Mouse (Mus musculus): ENCODE data around the gene Igsf9. TPM values are rescaled to one million over a fixed set of nuclear protein-coding genes. Genes with fewer than 3 reads are reported as not detected.
A peak's percentile ranks its signal among the peaks of the same experiment; 100 is the strongest.

The Igsf9 gene
- total RNA-seq, 2 experiments from 2014 or later: 1.0 to 1.4 TPM

DNA sequence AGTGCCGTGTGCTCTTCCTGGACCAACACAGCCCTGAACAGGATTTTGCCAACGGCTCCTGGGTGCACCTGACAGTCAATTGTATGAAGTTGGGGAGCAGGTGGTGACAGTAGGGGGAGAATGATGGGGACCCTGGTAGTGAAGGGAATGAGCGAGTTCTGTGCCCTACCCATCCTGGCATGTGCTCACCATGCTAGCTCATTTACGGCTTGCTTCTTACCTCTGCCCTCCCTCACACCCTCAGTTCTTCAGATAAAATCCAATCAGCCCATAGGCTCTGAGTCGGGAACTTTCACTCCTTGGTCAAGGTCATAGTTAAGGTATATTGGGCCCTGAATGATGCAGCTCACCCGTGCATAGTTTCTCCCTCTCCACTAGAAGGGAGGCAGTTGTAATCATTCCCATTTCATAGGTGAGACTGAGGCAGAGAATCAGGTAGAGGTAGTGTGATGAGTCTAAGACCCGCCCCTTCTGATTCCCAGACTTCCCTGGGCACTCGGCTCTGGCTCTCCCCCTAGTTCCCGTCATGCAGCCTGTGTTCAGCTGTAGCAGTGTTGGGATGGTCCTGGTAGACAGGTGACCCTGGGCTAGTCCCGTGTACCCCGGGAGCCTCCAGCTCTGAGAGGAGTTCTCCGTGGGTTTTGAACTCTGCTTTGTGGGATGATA, 8.1 kb downstream of the Igsf9 start:
- intact Hi-C loops (cut with DNase I): loop anchor here (1.0 to 10.0 kb wide), 3 partner anchors 77 to 905 kb away; no protein-coding TSS in a partner anchor
- DNase-seq: no peak

DNA sequence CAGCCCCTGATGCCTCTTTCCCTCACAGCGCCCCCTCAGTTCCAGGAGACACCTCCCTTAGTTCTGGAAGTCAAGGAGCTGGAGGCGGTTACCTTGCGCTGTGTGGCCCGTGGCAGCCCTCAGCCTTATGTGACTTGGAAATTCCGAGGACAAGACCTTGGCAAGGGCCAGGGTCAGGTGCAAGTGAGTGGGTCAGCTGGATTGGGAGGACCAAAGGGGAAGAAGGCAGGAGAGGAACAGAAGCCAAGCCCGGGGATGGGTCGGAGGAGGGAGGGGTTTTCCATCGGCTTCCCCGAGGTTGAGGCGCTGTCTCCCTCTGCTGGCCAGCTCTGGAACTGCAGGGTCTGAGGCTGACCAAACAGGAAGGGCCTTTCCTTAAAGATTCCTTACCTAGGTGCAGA, 8.7 kb downstream of the Igsf9 start:
- peak; percentile 89 to 96 for DNase-seq
- intact Hi-C loops (cut with DNase I): loop anchor here (1.0 to 10.0 kb wide), 3 partner anchors 78 to 905 kb away; no protein-coding TSS in a partner anchor

- intact Hi-C loops (cut with DNase I): loop anchor here (10.0 kb wide), 2 partner anchors 447 to 903 kb away; no protein-coding TSS in a partner anchor
- DNase-seq: no peak
Measured at GRCm38 (mm10) chr1:172492047-172492446, 10.5 kb downstream of the Igsf9 start.

DNA sequence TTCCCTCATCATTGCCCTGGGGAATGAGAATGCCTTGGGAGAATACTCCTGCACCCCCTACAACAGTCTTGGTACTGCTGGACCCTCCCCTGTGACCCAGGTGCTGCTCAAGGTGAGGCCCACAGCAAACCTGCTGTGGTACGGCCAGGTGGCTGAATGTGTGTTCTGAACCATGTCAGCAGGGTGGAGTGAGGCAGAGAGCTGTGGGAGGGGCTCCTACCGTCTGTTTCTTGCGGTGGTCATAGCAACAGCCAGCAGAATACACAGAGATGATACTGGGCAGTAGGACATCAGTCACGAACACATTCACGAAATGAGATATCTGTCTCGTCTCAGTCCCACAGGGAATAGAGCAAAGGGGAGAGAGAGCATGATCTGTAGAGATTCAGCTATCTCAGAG, 11.9 kb downstream of the Igsf9 start:
- DNase-seq: no peak
- intact Hi-C loops (cut with DNase I): loop anchor here (10.0 kb wide), 2 partner anchors 449 to 901 kb away; no protein-coding TSS in a partner anchor

DNA sequence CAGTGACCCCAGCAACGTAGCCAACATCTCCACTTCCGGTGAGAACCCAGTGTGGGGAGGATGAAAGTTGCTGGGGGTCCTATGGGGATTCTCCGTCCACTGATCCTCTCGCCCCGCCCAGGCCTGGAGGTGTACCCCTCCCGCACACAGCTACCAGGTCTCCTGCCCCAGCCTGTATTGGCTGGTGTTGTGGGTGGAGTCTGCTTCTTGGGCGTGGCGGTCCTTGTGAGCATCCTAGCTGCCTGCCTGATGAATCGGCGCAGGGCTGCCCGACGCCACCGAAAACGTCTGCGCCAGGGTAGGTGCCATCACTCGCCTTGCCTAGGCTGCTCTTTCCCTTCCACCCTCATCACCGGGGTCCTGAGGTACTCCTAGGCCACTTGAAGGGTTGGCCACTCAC, 14.4 kb downstream of the Igsf9 start:
- DNase-seq: no peak
- intact Hi-C loops (cut with DNase I): loop anchor here (10.0 kb wide), 2 partner anchors 451 to 899 kb away; no protein-coding TSS in a partner anchor

GRCm38 (mm10) chr1:172497428-172497827, 15.8 kb downstream of the Igsf9 start:
- DNase-seq: no peak
- intact Hi-C loops (cut with DNase I): loop anchor here (10.0 kb wide), 2 partner anchors 453 to 897 kb away; no protein-coding TSS in a partner anchor

- intact Hi-C loops (cut with DNase I): loop anchor here (10.0 kb wide), 3 partner anchors 295 to 895 kb away; partner anchors contain the start of gene Pea15a
- DNase-seq: peak; percentile 91
Measured at GRCm38 (mm10) chr1:172499765-172500441, 18.3 kb downstream of the Igsf9 start, which contains the start of gene Tagln2. Gene Tagln2 (plus strand): TSS chr1:172500047.

DNA sequence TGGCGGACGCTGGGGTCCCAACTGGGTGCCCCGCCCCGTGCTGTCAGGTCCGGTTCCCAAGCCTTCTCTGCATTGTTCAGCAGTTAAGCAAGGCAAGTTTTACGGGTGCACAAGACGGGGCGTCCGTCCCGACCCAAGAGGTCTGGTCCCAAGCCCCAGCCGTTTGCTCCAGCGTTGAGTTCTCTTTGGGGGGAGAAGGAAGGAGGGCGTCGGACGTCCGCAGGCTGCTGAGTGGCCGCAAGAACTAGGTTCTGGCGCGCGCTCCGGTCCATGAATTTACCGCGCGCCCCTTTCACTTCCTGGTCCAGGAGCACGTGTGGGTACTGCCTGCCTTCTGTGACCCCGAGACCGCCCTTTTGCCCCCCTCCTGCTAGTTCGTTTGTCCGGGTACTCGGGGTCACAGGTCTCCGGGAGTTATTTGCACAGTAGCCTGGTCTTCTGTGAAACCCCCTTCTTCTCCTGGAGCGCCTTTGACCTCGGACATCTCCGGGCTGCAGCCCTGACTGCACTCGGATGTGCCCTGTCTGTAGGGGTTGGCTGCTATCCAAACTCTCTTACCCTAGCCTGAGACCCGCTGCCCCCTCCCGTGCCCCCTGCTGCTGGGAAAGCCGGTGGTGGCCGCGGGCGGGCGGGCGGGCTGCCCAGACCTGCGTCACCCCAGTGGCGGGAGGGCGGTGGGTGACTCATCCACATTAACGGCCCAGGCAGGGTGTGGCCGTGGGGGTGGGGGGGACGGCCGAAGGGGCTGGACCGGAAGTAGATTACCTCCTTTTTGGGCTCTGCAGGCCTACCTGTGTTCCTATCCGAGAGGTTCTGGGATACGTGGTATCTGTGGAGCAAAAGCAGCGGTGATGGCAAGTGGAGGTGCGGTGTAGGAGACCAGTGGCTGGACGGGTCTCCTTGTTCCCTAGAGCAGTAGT, 19.1 kb downstream of the Igsf9 start:
- intact Hi-C loops (cut with DNase I): loop anchor here (1.0 to 10.0 kb wide), 2 partner anchors 25 to 296 kb away; partner anchors contain the start of gene Pea15a
- DNase-seq: peak; percentile 79

DNA sequence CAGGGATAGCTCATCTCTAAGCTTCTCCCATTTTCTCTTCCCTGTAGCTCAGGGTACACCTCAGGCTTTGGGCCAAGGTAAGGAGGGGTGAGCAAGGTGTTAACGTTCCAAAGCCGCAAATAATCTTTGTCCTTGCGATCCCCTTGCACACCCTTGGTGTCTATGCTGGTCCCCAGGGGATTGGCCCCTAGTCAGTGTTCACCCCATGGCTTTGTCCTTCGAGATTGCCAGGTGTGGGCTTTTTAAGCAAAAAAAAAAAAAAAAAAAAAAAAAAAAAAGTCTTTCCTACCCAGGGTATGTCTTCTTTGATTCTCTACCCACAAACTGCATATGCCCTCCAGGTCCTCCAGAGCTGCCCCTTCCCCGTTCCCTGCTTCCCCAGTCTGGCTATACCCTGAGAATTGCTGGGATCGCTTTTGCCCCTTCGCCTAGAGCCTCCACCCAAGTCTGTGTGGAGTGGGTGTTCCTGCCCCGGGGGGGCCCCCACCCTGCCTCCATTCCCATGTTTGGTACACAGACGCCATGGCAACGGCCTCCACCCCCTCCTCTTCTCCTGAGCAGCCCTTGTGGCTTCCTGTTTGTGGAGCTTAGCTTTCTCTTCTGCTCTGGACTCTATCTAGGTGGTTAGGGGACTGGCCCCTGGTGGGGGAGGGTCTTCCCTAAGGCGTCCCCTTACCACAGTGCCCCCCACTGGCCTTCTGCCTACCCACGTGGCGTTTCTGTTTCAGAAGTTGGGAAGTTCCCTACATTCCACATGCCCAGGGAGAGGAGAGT, 20.0 kb downstream of the Igsf9 start:
- peak; percentile 82 to 84 for DNase-seq
- intact Hi-C loops (cut with DNase I): loop anchor here (1.0 to 10.0 kb wide), 2 partner anchors 24 to 297 kb away; partner anchors contain the start of gene Pea15a

DNA sequence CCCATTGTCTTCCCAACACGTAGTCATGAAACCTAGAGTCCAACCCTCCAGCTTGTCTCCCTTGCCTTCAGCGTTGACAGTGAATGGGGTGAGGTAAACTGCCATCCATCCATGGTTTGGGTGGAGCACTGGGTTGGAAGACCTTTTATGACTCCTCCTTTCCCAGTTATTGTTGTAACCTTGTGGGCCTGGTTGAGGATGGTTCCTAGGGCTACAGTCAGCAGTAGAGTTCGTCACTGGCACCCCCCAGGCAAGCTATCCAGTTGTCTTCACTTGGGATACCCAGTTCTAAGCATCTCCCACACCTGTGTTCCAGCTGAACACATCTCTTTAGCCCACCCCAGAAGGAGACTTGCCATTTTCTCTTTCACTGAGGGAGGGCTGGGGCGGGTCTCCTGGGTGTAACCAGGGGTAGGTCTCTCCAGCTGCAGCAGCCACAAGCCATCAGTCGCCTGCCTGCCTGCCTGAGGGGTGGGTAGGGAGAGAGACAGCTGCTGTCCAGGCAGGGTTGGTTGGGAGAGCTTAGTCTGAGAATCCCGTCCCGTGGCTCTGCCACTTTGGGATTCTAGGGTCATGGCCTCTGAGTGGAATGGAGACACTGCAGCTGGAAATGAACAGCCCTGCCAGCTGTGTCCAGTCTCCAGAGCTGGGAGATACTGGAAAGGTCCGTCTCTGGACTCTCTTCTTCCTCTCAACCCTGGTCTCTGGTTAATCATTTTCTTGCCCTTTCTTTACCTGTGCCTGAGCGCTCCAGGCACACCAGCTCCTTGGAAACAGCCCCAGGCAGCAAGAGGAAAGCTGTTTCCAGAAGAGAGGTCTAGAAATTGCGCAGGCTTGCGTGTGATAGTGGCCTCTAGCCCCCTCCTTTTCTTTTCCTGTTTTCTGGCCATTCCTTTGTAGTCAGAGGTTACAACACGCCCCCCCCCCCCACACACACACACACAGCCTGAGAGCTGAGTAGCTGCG, 20.8 kb downstream of the Igsf9 start:
- peak; percentile 59 to 62 for DNase-seq

GRCm38 (mm10) chr1:172503111-172503997, 21.8 kb downstream of the Igsf9 start:
- intact Hi-C loops (cut with DNase I): loop anchor here (10.0 kb wide), 1 partner anchor 299 kb away; the partner anchor contains the start of gene Pea15a
- DNase-seq: peak; percentile 64 to 73

More for the DNA sequence above, 20.8 kb downstream of the Igsf9 start:
- intact Hi-C loops (cut with DNase I): loop anchor here (10.0 kb wide), 1 partner anchor 298 kb away; the partner anchor contains the start of gene Pea15a

DNA sequence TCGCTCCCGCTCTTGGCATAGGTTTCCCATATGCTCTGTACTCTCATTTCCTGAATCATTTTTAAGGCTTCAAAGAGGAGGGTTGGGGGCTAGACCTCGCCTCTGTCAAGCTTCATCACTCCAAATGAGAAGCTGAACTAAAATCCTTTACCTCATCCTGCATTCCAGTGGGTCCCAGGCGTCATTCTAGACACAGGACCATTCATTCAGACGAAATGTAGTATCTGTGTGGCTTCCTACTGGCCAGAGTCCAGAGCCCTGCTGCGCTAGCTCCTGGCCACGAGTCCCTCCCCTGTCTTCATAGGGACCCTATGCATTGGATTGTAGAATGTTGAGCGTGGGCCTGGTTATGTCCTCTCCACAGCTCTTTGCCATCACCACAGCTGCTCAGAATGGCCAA, 23.2 kb downstream of the Igsf9 start:
- no peak for DNase-seq
- intact Hi-C loops (cut with DNase I): loop anchor here (10.0 kb wide), 1 partner anchor 300 kb away; the partner anchor contains the start of gene Pea15a

- intact Hi-C loops (cut with DNase I): loop anchor here (10.0 kb wide), 1 partner anchor 302 kb away; the partner anchor contains the start of gene Pea15a
- DNase-seq: peak; percentile 48 to 56
Measured at GRCm38 (mm10) chr1:172507001-172507400, 25.4 kb downstream of the Igsf9 start.

DNA sequence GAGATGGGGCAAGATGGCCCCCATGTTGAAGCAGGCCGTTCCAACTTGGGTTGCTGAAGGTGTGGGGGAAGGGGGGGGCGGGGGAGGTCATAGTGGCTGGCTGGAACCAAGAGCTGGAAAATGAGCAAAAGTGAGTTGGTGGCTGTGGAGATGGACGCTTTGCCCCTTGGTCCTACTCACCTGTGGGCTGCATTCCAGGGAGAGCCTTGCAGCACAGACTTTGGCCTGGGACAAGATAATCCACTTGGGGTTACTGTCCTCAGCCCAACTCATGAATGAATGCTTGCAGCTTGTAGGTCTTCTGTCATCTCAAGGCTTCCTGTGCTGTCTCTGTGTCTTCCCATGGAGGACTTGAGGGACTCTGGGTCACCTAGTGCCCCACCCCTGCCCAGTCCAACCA, 26.1 kb downstream of the Igsf9 start:
- intact Hi-C loops (cut with DNase I): loop anchor here (10.0 kb wide), 1 partner anchor 303 kb away; the partner anchor contains the start of gene Pea15a
- no peak for DNase-seq

- intact Hi-C loops (cut with DNase I): loop anchor here (10.0 kb wide), 1 partner anchor 303 kb away; the partner anchor contains the start of gene Pea15a
- DNase-seq: no peak
Measured at GRCm38 (mm10) chr1:172508172-172508571, 26.6 kb downstream of the Igsf9 start.

- no peak for DNase-seq
- intact Hi-C loops (cut with DNase I): loop anchor here (10.0 kb wide), 1 partner anchor 304 kb away; the partner anchor contains the start of gene Pea15a
Measured at GRCm38 (mm10) chr1:172509235-172509634, 27.6 kb downstream of the Igsf9 start.

- DNase-seq: no peak
- intact Hi-C loops (cut with DNase I): loop anchor here (10.0 kb wide), 1 partner anchor 305 kb away; the partner anchor contains the start of gene Pea15a
Measured at GRCm38 (mm10) chr1:172509983-172510382, 28.4 kb downstream of the Igsf9 start.

Measured in heart, postnatal 10 days (tissue).